Mouse (Mus musculus): ENCODE results near the gene 1110002E22Rik. TPM values are rescaled to one million over a fixed set of nuclear protein-coding genes. Genes with fewer than 3 reads are reported as not detected.

The 1110002E22Rik gene
- polyA plus RNA-seq, 1 experiment: not detected

GRCm38 (mm10) chr3:138069756-138070511, 5.1 kb downstream of the 1110002E22Rik start:
- TF ChIP-seq CTCF (IDR thresholded peaks at IDR 0.05; ENCODE audit: insufficient read depth, low read depth, low read length) (no peak), POLR2A (IDR thresholded peaks at IDR 0.05; ENCODE audit: insufficient read depth, low read depth, low read length) (no peak)
- no peak overlapping the region; the same call in 1 of the 2 replicates for H3K27ac ChIP-seq (ENCODE audit: insufficient read depth, low read depth, low read length)
- 82% methylated on average over 18 of the region's 18 CpGs for WGBS
- H3K4me3 ChIP-seq (ENCODE audit: insufficient read depth, low read depth, low read length): no peak overlapping the region
- peaks cover 57% of the 10 kb centered on the region for H3K4me1 ChIP-seq (ENCODE audit: control insufficient read depth, insufficient read depth, low read length)

GRCm38 (mm10) chr3:138071004-138071403, 6.2 kb downstream of the 1110002E22Rik start:
- 36% methylated on average over 1 of the region's 1 CpGs for WGBS
- no peak for TF ChIP-seq POLR2A (IDR thresholded peaks at IDR 0.05; ENCODE audit: insufficient read depth, low read depth, low read length)
- TF ChIP-seq CTCF (IDR thresholded peaks at IDR 0.05; ENCODE audit: insufficient read depth, low read depth, low read length): no peak
- Histone ChIP-seq H3K4me1 (ENCODE audit: control insufficient read depth, insufficient read depth, low read length) (peaks cover 50% of the 10 kb centered on the region), H3K4me3 (ENCODE audit: insufficient read depth, low read depth, low read length) (no peak overlapping the region), H3K27ac (ENCODE audit: insufficient read depth, low read depth, low read length) (no peak overlapping the region)

- Histone ChIP-seq H3K27ac (ENCODE audit: insufficient read depth, low read depth, low read length) (no peak overlapping the region), H3K4me3 (ENCODE audit: insufficient read depth, low read depth, low read length) (peak overlapping the region; percentile 5; the same call in 1 of the 2 replicates), H3K4me1 (ENCODE audit: control insufficient read depth, insufficient read depth, low read length) (peaks cover 44% of the 10 kb centered on the region)
- 71% methylated on average over 10 of the region's 10 CpGs for WGBS
- TF ChIP-seq CTCF (IDR thresholded peaks at IDR 0.05; ENCODE audit: insufficient read depth, low read depth, low read length) (no peak), POLR2A (IDR thresholded peaks at IDR 0.05; ENCODE audit: insufficient read depth, low read depth, low read length) (no peak)
These were observed 6.7 kb downstream of the 1110002E22Rik start for GRCm38 (mm10) chr3:138071476-138072073.

GRCm38 (mm10) chr3:138074214-138074613, 9.4 kb downstream of the 1110002E22Rik start:
- WGBS: 96% methylated on average over 1 of the region's 1 CpGs
- Histone ChIP-seq H3K4me3 (ENCODE audit: insufficient read depth, low read depth, low read length) (no peak overlapping the region), H3K27ac (ENCODE audit: insufficient read depth, low read depth, low read length) (no peak overlapping the region), H3K4me1 (ENCODE audit: control insufficient read depth, insufficient read depth, low read length) (peaks cover 18% of the 10 kb centered on the region)
- TF ChIP-seq CTCF (IDR thresholded peaks at IDR 0.05; ENCODE audit: insufficient read depth, low read depth, low read length): no peak
- no peak for TF ChIP-seq POLR2A (IDR thresholded peaks at IDR 0.05; ENCODE audit: insufficient read depth, low read depth, low read length)

- Histone ChIP-seq H3K4me3 (ENCODE audit: insufficient read depth, low read depth, low read length) (no peak overlapping the region), H3K4me1 (ENCODE audit: control insufficient read depth, insufficient read depth, low read length) (peaks cover 8% of the 10 kb centered on the region), H3K27ac (ENCODE audit: insufficient read depth, low read depth, low read length) (no peak overlapping the region)
- 35% methylated on average over 8 of the region's 8 CpGs for WGBS
- no peak for TF ChIP-seq CTCF (IDR thresholded peaks at IDR 0.05; ENCODE audit: insufficient read depth, low read depth, low read length)
- no peak for TF ChIP-seq POLR2A (IDR thresholded peaks at IDR 0.05; ENCODE audit: insufficient read depth, low read depth, low read length)
These were observed 10.4 kb downstream of the 1110002E22Rik start for GRCm38 (mm10) chr3:138075209-138075608.

GRCm38 (mm10) chr3:138077476-138078340, 12.9 kb downstream of the 1110002E22Rik start:
- Histone ChIP-seq H3K27ac (ENCODE audit: insufficient read depth, low read depth, low read length) (peak overlapping the region; percentile 36; the same call in 1 of the 2 replicates), H3K4me1 (ENCODE audit: control insufficient read depth, insufficient read depth, low read length) (peaks cover 6% of the 10 kb centered on the region; the same call in 1 of the 2 replicates), H3K4me3 (ENCODE audit: insufficient read depth, low read depth, low read length) (no peak overlapping the region)
- WGBS: 39% methylated on average over 11 of the region's 11 CpGs
- no peak for TF ChIP-seq POLR2A (IDR thresholded peaks at IDR 0.05; ENCODE audit: insufficient read depth, low read depth, low read length)
- no peak for TF ChIP-seq CTCF (IDR thresholded peaks at IDR 0.05; ENCODE audit: insufficient read depth, low read depth, low read length)

- Histone ChIP-seq H3K4me1 (ENCODE audit: control insufficient read depth, insufficient read depth, low read length) (peaks cover 6% of the 10 kb centered on the region; the same call in 1 of the 2 replicates), H3K27ac (ENCODE audit: insufficient read depth, low read depth, low read length) (no peak overlapping the region), H3K4me3 (ENCODE audit: insufficient read depth, low read depth, low read length) (no peak overlapping the region)
- WGBS: 84% methylated on average over 1 of the region's 1 CpGs
- no peak for TF ChIP-seq CTCF (IDR thresholded peaks at IDR 0.05; ENCODE audit: insufficient read depth, low read depth, low read length)
- TF ChIP-seq POLR2A (IDR thresholded peaks at IDR 0.05; ENCODE audit: insufficient read depth, low read depth, low read length): no peak
These were observed 13.8 kb downstream of the 1110002E22Rik start for GRCm38 (mm10) chr3:138078701-138079100.

GRCm38 (mm10) chr3:138083073-138083637, 18.3 kb downstream of the 1110002E22Rik start:
- no peak overlapping the region for H3K4me3 ChIP-seq (ENCODE audit: insufficient read depth, low read depth, low read length)
- H3K4me1 ChIP-seq (ENCODE audit: control insufficient read depth, insufficient read depth, low read length): no peaks in the 10 kb centered on the region
- H3K27ac ChIP-seq (ENCODE audit: insufficient read depth, low read depth, low read length): no peak overlapping the region
- TF ChIP-seq CTCF (IDR thresholded peaks at IDR 0.05; ENCODE audit: insufficient read depth, low read depth, low read length): no peak
- 94% methylated on average over 1 of the region's 1 CpGs for WGBS

Data from olfactory bulb, adult 2 months (tissue).